Mouse (Mus musculus): Measurements from ENCODE around the gene Sctr.

GRCm38 (mm10) chr1:120089180-120089579 is 82.5 kb downstream of the Sctr start:
- TF ChIP-seq CTCF (IDR thresholded peaks at IDR 0.05; ENCODE audit: borderline replicate concordance, control insufficient read depth, extremely low read depth, insufficient read depth, low read length, poor library complexity) (no peak), POLR2A (IDR thresholded peaks at IDR 0.05; ENCODE audit: control insufficient read depth, extremely low read depth, insufficient read depth, low read length, poor library complexity) (no peak)

Data from thymus, adult 2 months (tissue).